Mouse (Mus musculus) stomach, postnatal 0 days (tissue): ENCODE results near the gene Rassf2.

Source experiments
- CTCF ChIP-seq: IDR thresholded peaks from 2 replicates; pipeline ENCODE4 v1.5.1; 2016; ENCODE audit warnings: antibody characterized with exemption, low read depth, mild to moderate bottlenecking, moderate library complexity
- EP300 ChIP-seq: optimal IDR thresholded peaks from 2 replicates; pipeline ENCODE3; 2016; ENCODE audit warnings: antibody characterized with exemption

- TF ChIP-seq CTCF (no peak), EP300 (no peak)
Measured at GRCm38 (mm10) chr2:131953711-131954110, 76.3 kb downstream of the Rassf2 start.
